Mouse (Mus musculus): ENCODE data around the gene Vmn2r20.
"Not testable (repeated sequence)": the region's sequence is repeated elsewhere in the genome, so short reads cannot be mapped to it uniquely, and the experiment has no call there.

Gene Vmn2r20

DNA sequence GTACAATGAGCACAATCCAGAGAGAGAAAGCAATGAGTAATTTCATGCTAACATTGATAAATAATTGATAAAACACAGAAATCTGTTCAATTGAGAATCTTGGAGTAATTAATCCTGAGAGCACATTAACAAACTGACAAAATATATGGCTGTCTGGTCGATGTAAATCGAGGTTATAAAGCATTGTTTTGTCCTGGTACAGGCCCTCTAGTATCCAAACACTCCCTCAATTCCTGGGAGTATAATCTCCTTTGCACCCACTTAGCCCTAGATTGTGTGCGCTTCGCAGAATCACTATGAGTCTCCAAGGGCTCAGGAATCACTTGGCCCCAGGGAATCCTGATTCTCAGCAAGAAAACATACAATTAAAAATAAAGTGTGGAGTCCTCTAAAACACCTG is at the start of gene Vmn2r20:
Gene Vmn2r20 (minus strand): TSS at position 101 of the 400 bp plus-strand sequence.
- DNase-seq (ENCODE audit: inconsistent age in 2 of 2, low spot score in 1 of 2), result not testable (repeated sequence)

DNA sequence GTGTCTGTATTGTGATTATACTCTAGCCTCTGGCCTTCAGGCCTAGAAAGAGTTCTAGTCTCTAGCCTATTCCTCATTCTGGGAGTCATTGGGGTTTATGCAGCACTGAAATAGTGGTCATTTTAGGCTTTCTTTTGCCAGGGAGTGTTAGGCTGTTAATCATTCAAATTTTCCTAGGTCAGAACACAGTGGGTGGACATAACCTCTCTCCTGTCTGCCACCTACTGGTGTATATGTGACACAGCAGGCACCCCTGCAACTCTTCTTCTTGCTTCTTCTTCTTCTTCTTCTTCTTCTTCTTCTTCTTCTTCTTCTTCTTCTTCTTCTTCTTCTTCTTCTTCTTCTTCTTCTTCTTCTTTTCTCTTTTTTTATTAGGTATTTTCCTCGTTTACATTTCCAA is 6.5 kb upstream of the Vmn2r20 start:
- not testable (repeated sequence) for DNase-seq (ENCODE audit: inconsistent age in 2 of 2, low spot score in 1 of 2)

DNA sequence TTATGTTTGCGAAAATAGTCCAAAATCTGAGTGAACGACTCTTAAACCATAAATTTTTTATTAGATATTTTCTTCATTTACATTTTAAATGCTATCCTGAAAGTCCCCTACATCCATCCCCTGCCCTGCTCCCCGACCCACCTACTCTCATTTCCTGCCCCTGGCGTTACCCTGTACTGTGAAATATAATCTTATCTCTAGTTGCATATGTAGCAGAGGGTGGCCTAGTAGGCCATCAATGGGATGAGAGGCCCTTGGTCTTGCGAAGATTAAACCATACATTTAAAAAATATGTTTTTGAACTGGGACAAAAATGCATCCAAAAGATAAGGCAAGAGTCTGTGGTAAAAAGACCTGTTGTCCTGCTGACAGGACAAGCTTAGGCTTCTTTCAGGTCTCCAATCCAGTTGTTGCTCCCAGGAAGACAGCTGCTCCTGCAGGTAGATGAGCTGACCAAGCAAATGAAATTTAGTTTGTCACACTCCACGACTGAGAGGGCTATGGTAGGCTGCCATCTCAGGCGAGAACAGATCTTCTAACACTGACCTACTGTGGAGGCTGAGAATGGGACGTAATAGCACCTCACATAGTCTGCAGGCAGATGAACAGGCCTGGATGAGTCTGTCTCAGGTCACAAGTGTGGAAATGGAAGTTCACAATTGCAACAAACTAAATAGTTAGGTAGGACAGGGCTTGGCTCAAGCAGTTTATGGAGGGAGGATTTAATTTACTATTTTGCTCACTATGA is 10.8 kb downstream of the Vmn2r20 start:
- DNase-seq (ENCODE audit: inconsistent age in 2 of 2, low spot score in 1 of 2), result not testable (repeated sequence)

DNA sequence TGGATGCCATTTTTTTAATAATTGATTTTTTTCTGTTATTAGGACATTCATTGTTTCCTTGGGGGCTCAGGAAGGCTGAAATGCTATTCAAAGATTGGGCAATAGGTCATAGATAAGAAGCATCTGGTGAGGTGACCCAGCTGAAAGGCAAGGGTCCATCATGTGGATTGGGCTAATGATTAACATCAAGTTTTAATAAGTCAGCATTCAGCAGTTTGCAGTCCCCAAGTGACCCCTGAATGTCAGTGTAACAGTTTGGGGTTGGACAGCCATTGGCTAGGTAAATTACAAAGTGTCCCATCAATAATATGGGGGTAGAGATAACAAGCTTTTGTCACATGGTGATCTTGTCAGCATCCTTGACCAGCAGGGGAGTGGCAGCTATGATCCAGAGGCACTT is 29.1 kb downstream of the Vmn2r20 start:
- DNase-seq (ENCODE audit: inconsistent age in 2 of 2, low spot score in 1 of 2), result not testable (repeated sequence)

DNA sequence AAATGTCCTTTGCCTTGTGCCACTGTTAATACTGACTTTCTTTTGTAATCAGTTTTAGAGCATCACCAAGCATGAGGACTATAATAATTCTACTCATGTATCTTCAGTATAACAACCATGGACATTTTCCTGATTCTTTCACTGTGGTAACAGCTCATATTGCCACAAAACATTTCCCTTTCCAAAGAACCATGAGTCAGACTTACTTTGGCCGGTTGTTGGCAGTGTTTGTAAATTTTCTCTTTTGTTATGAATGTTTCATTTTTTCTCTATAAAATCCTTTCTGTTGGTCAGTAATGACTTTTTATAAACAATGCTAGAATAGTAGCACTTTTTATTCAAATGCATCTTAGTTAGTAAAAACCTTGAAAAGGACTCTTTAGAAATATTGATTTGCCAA is 71.8 kb downstream of the Vmn2r20 start:
- DNase-seq (ENCODE audit: inconsistent age in 2 of 2, low spot score in 1 of 2), result no peak

DNA sequence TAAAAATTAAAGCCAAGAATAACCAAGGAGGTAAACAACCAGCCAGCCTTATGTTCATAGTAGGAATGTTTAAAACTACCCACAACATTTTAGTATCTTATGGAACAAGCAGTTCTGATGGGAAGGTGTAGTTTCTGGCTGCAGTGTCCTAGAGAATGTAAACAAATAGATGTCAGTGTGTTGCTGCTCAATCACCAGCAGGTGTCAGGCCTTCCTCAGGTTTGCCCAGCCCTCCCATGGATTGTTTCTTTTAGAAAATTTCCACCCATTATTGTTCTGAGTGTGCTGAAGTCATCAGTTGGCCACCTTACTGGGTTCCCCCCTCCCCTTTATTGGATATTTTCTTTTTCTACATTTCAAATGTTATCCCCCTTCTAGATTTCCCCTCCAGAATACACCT is 77.8 kb downstream of the Vmn2r20 start:
- no peak for DNase-seq (ENCODE audit: inconsistent age in 2 of 2, low spot score in 1 of 2)

DNA sequence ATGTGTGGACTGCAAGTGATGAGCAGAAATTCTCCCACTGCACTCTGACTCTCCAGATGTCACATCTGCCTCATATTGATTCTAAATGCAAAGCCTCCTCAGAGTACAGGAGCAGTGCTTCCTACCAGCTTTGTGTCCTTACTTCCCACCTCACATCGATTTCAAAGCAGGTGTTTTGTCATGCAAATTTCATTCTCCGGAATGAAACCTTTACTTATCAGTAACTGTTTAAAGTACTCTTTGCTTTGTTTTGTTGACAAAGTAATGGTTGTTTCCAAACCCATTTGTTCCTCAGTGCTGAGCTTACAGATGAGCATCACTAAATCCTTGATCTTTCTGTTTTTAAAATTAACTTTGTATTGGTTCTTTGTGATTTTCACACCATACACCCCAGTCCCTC is 85.4 kb downstream of the Vmn2r20 start:
- DNase-seq (ENCODE audit: inconsistent age in 2 of 2, low spot score in 1 of 2), result no peak
